Mouse (Mus musculus): ENCODE measurements around the gene Trpc2. TPM values are rescaled to one million over a fixed set of nuclear protein-coding genes. Genes with fewer than 3 reads are reported as not detected.
A peak's percentile ranks its signal among the peaks of the same experiment; 100 is the strongest.

The Trpc2 gene
- polyA plus RNA-seq, 1 experiment from 2014 or later, result not detected

DNA sequence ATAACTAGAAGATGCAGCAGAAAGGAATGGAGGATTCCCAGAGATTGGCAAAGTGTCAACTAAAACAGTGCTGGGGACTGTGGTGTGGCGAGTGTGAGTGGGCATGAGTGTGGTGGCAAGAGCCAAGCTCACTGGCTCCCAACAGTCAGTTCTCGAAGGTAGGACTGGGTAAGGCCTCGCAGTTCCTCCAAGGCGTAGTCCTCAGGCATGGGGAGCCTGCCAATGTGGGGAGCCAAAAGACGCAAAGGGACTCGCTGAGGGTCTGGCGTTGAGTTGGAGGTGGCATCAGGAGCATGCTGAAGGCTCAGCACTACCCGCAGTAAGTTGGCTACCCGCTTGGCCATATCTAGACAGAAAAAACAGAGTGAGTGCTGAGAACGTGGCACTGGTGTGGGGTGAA lies 37.4 kb downstream of the Trpc2 start:
- DNase-seq (ENCODE audit: low spot score) (no peak), ATAC-seq (replicated peaks; ENCODE audit: insufficient number of reproducible peaks, low FRiP score, low TSS enrichment, low read depth) (no peak)
- Histone ChIP-seq H3K9ac (replicated peaks; ENCODE audit: low read length) (no peak overlapping the region), H3K27me3 (ENCODE audit: control insufficient read depth, insufficient read depth, low read length) (no peaks in the 10 kb centered on the region), H3K4me1 (ENCODE audit: control insufficient read depth, insufficient read depth, low read length) (no peaks in the 10 kb centered on the region), H3K36me3 (replicated peaks; ENCODE audit: control insufficient read depth, insufficient read depth, low read depth, low read length) (peaks cover 8% of the 10 kb centered on the region), H3K27ac (replicated peaks; ENCODE audit: low read depth, low read length) (no peak overlapping the region), H3K9me3 (replicated peaks; ENCODE audit: control insufficient read depth, low read length) (no peaks in the 10 kb centered on the region), H3K4me2 (ENCODE audit: low read depth, low read length) (no peak overlapping the region), H3K4me3 (ENCODE audit: low read depth, low read length) (no peak overlapping the region)
- 96% methylated on average over 10 of the region's 10 CpGs for WGBS

DNA sequence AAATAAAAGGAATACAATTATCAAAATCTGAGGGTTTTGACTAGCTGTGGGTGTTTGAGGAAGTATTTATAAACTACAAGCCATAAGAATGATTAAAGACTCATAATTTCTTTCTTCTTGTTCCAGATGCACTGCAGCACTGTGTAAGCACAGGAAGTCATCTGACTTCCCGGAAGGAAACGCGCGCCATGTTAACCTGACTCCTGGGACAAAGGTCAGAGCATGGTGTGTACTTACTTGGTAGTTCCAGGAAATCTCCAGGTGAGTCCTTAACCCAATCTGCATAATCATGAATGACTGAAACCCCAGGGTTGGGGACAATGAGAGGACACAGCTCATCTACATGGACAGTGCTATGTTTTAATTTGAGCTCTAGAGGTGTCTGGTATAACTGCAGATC lies 49.5 kb downstream of the Trpc2 start:
- 93% methylated on average over 4 of the region's 4 CpGs for WGBS
- DNase-seq (ENCODE audit: low spot score) (no peak), ATAC-seq (replicated peaks; ENCODE audit: insufficient number of reproducible peaks, low FRiP score, low TSS enrichment, low read depth) (no peak)
- Histone ChIP-seq H3K36me3 (replicated peaks; ENCODE audit: control insufficient read depth, insufficient read depth, low read depth, low read length) (peaks cover 18% of the 10 kb centered on the region), H3K4me1 (ENCODE audit: control insufficient read depth, insufficient read depth, low read length) (no peaks in the 10 kb centered on the region), H3K4me2 (ENCODE audit: low read depth, low read length) (no peak overlapping the region), H3K27ac (replicated peaks; ENCODE audit: low read depth, low read length) (no peak overlapping the region), H3K9ac (replicated peaks; ENCODE audit: low read length) (no peak overlapping the region), H3K9me3 (replicated peaks; ENCODE audit: control insufficient read depth, low read length) (no peaks in the 10 kb centered on the region), H3K4me3 (ENCODE audit: low read depth, low read length) (no peak overlapping the region), H3K27me3 (ENCODE audit: control insufficient read depth, insufficient read depth, low read length) (no peaks in the 10 kb centered on the region)

DNA sequence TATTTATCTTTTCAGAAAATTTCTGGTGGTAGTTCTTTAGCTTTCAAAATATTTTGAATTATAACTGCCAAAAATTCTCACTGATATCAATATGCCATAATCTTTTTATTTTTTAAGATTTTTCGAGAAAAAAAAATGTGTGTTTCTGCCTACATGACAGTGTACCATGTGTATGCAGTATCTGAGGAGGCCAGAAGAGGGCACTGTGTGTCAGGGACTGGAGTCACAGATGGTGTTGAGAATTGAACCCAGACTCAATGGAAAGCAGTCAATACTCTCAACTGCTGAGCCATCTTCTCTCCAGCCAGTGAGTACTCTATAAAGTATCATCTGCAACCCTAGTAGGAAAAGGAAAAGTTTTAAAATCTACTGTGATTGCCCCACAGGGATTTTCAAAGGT lies 54.5 kb downstream of the Trpc2 start:
- DNase-seq (ENCODE audit: low spot score) (peak; percentile 49), ATAC-seq (replicated peaks; ENCODE audit: insufficient number of reproducible peaks, low FRiP score, low TSS enrichment, low read depth) (no peak)
- Histone ChIP-seq H3K4me1 (ENCODE audit: control insufficient read depth, insufficient read depth, low read length) (no peaks in the 10 kb centered on the region), H3K36me3 (replicated peaks; ENCODE audit: control insufficient read depth, insufficient read depth, low read depth, low read length) (peaks cover 19% of the 10 kb centered on the region), H3K4me2 (ENCODE audit: low read depth, low read length) (no peak overlapping the region), H3K9ac (replicated peaks; ENCODE audit: low read length) (no peak overlapping the region), H3K9me3 (replicated peaks; ENCODE audit: control insufficient read depth, low read length) (no peaks in the 10 kb centered on the region), H3K27me3 (ENCODE audit: control insufficient read depth, insufficient read depth, low read length) (no peaks in the 10 kb centered on the region), H3K4me3 (ENCODE audit: low read depth, low read length) (no peak overlapping the region), H3K27ac (replicated peaks; ENCODE audit: low read depth, low read length) (no peak overlapping the region)
- WGBS, result 90% methylated on average over 1 of the region's 1 CpGs

DNA sequence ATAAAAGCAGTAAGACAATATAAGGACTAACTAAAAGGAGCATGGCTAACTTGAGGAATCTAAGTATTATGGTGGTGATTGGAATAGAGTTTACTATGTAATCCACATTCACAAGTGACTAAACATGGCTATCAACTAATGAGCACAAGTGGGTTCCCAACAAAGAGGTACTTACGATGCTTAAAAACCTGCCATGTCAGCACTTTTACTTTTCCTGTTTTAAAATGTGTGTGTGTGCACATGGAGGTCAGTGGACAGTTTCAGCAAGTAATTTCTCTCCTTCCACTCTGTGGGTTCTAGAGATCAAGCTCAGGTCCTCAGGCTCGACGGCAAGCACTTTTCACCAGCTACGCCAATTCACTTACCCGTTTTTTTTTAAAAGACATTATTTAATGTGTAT lies 55.0 kb downstream of the Trpc2 start:
- Histone ChIP-seq H3K27ac (replicated peaks; ENCODE audit: low read depth, low read length) (no peak overlapping the region), H3K4me3 (ENCODE audit: low read depth, low read length) (no peak overlapping the region), H3K4me1 (ENCODE audit: control insufficient read depth, insufficient read depth, low read length) (no peaks in the 10 kb centered on the region), H3K4me2 (ENCODE audit: low read depth, low read length) (no peak overlapping the region), H3K9me3 (replicated peaks; ENCODE audit: control insufficient read depth, low read length) (no peaks in the 10 kb centered on the region), H3K36me3 (replicated peaks; ENCODE audit: control insufficient read depth, insufficient read depth, low read depth, low read length) (peaks cover 17% of the 10 kb centered on the region; the same call in 1 of the 2 replicates), H3K9ac (replicated peaks; ENCODE audit: low read length) (no peak overlapping the region), H3K27me3 (ENCODE audit: control insufficient read depth, insufficient read depth, low read length) (no peaks in the 10 kb centered on the region)
- ATAC-seq (replicated peaks; ENCODE audit: insufficient number of reproducible peaks, low FRiP score, low TSS enrichment, low read depth), result no peak
- DNase-seq (ENCODE audit: low spot score), result no peak
- WGBS, result 96% methylated on average over 5 of the region's 5 CpGs

Other genes starting within 250 kb of the Trpc2 start
- gene Inppl1, start 244.9 kb upstream of the Trpc2 start, polyA plus RNA-seq (2014; fragmentation: Nextera tagmentation; extraction: Ambion mirVana), result 30.5 and 34.4 TPM in 2 replicates
- gene Folr2, start 225.9 kb upstream of the Trpc2 start, polyA plus RNA-seq (2014; fragmentation: Nextera tagmentation; extraction: Ambion mirVana), result 0.50 TPM in 1 of 2 replicates, not detected in the other
- gene Anapc15, start 219.4 kb upstream of the Trpc2 start, polyA plus RNA-seq (2014; fragmentation: Nextera tagmentation; extraction: Ambion mirVana), result 85.6 and 92.7 TPM in 2 replicates
- gene Folr1, start 212.3 kb upstream of the Trpc2 start, polyA plus RNA-seq (2014; fragmentation: Nextera tagmentation; extraction: Ambion mirVana), result 0.91 and 4.9 TPM in 2 replicates
- 127 and 149 TPM in 2 replicates for gene Lamtor1, start 177.2 kb upstream of the Trpc2 start, polyA plus RNA-seq (2014; fragmentation: Nextera tagmentation; extraction: Ambion mirVana)
- gene Tomt, start 176.8 kb upstream of the Trpc2 start, polyA plus RNA-seq (2014; fragmentation: Nextera tagmentation; extraction: Ambion mirVana), result 0.26 and 0.27 TPM in 2 replicates
- 11.0 and 12.1 TPM in 2 replicates for gene Lrrc51, start 149.2 kb upstream of the Trpc2 start, polyA plus RNA-seq (2014; fragmentation: Nextera tagmentation; extraction: Ambion mirVana)
- gene Numa1, start 149.0 kb upstream of the Trpc2 start, polyA plus RNA-seq (2014; fragmentation: Nextera tagmentation; extraction: Ambion mirVana), result 107 and 110 TPM in 2 replicates
- gene Il18bp, start 64.4 kb upstream of the Trpc2 start, polyA plus RNA-seq (2014; fragmentation: Nextera tagmentation; extraction: Ambion mirVana), result 1.6 TPM in 2 replicates
- 26.9 and 28.9 TPM in 2 replicates for gene Rnf121, start 17.6 kb upstream of the Trpc2 start, polyA plus RNA-seq (2014; fragmentation: Nextera tagmentation; extraction: Ambion mirVana)
- 23.0 and 23.8 TPM in 2 replicates for gene Xndc1, start 17.6 kb upstream of the Trpc2 start, polyA plus RNA-seq (2014; fragmentation: Nextera tagmentation; extraction: Ambion mirVana)
- gene Xntrpc, start 17.4 kb upstream of the Trpc2 start, polyA plus RNA-seq (2014; fragmentation: Nextera tagmentation; extraction: Ambion mirVana), result 1.4 and 1.9 TPM in 2 replicates
- gene Art1, start 18.6 kb downstream of the Trpc2 start, polyA plus RNA-seq (2014; fragmentation: Nextera tagmentation; extraction: Ambion mirVana), result 0.96 and 1.1 TPM in 2 replicates
- gene Art5, start 26.4 kb downstream of the Trpc2 start, polyA plus RNA-seq (2014; fragmentation: Nextera tagmentation; extraction: Ambion mirVana), result 1.7 and 1.9 TPM in 2 replicates
- gene Chrna10, start 33.7 kb downstream of the Trpc2 start, polyA plus RNA-seq (2014; fragmentation: Nextera tagmentation; extraction: Ambion mirVana), result not detected in 2 replicates
- gene Nup98, start 127.1 kb downstream of the Trpc2 start, polyA plus RNA-seq (2014; fragmentation: Nextera tagmentation; extraction: Ambion mirVana), result 47.9 and 49.0 TPM in 2 replicates
- 70.1 and 73.5 TPM in 2 replicates for gene Pgap2, start 127.1 kb downstream of the Trpc2 start, polyA plus RNA-seq (2014; fragmentation: Nextera tagmentation; extraction: Ambion mirVana)
- gene Rhog, start 172.9 kb downstream of the Trpc2 start, polyA plus RNA-seq (2014; fragmentation: Nextera tagmentation; extraction: Ambion mirVana), result 48.6 and 51.0 TPM in 2 replicates
- 10.6 and 11.1 TPM in 2 replicates for gene Stim1, start 184.7 kb downstream of the Trpc2 start, polyA plus RNA-seq (2014; fragmentation: Nextera tagmentation; extraction: Ambion mirVana)